Mouse (Mus musculus): Measurements from ENCODE around the gene Hs3st1. TPM values are rescaled to one million over a fixed set of nuclear protein-coding genes. Genes with fewer than 3 reads are reported as not detected.

Hs3st1 gene
- polyA plus RNA-seq, 1 experiment from 2014 or later: 50.8 TPM

DNA sequence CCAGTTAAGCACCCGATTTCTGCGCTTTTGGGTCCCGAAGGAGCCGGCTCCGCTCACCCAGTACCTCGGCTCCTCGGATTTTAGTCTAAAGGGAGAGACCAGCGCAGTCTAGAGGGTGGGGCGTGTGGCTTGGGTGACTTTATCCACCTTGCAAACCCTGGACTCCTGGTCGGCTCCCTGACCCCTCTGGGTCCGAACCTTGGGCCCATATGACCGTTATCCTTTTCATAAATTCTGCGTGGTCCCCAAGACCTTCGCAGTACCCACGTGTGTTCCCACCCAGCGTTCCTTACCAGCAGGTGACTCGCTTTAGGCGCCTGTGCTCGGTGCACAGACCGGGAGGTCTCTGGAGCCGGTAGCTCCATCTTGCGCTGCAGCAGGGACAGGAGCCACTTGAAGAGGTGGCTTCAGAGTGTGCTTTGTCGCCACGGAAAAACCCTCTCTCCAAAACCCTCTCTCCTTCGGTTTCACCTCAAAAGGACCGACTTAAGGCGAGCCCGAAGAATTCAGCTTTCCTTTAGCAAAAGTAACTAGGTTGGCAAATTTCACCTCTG, 110.4 kb downstream of the Hs3st1 start:
- Histone ChIP-seq H3K4me2 (ENCODE audit: low read depth, low read length) (peak overlapping the region; percentile 86), H3K36me3 (ENCODE audit: control insufficient read depth, insufficient read depth, low read length) (no peaks in the 10 kb centered on the region), H3K4me3 (ENCODE audit: low read depth, low read length) (peak overlapping the region; percentile 81), H3K9ac (replicated peaks; ENCODE audit: low read depth, low read length) (peak overlapping the region; percentile 75), H3K27ac (ENCODE audit: low read depth, low read length) (no peak overlapping the region), H3K27me3 (ENCODE audit: control insufficient read depth, insufficient read depth, low read length) (no peaks in the 10 kb centered on the region), H3K4me1 (ENCODE audit: control insufficient read depth, insufficient read depth, low read length) (peaks cover 2% of the 10 kb centered on the region; the same call in 1 of the 2 replicates), H3K9me3 (ENCODE audit: control insufficient read depth, low read length) (no peaks in the 10 kb centered on the region)
- ATAC-seq (ENCODE audit: low read depth): peak; percentile 75
- WGBS: 1% methylated on average over 28 of the region's 28 CpGs

DNA sequence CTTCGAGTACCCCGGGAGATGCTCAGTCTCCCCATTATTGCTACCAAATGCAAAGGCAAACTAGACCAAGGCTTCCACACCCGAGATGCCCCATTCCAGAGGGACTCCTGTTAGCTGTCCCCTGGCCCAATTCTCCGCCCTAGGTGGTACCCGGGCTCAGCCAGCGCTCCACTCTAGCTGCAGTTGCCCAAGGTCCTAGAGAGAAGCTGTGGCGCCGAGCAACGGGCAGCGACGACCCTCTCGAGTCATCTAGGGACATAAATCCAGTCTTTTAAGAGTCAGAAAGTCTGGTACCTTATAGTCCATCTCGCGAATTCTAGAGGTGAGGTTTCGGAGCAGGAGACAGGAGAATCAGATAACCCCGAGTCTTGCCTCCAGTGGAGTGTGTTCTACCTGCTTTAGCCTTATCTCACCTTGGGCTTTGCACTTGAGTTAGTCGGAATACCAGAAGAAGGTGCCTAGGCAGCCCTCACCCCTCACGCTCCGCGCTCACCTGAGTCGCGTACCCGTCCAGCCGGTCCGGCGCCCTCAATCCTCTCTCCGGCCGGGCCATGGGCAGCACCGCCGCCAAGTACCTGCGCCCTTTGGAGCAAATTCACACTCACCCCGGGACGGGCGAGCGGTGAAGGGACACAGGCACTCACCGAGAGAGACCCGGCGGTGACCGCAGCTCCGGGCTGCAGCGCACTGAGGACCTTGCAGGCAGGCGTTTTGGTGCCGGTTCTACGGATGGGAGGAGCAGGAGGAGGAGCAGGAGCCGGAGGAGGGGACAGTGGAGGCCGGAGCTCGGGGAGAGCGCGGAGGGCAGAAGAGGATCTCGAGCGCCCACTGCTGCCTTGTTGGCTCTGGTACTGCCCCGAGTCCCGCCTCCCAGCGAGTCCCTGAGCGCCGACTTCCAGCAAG, 111.1 kb downstream of the Hs3st1 start:
- Histone ChIP-seq H3K36me3 (ENCODE audit: control insufficient read depth, insufficient read depth, low read length) (no peaks in the 10 kb centered on the region), H3K27ac (ENCODE audit: low read depth, low read length) (no peak overlapping the region), H3K9me3 (ENCODE audit: control insufficient read depth, low read length) (no peaks in the 10 kb centered on the region), H3K9ac (replicated peaks; ENCODE audit: low read depth, low read length) (peak overlapping the region; percentile 75), H3K4me1 (ENCODE audit: control insufficient read depth, insufficient read depth, low read length) (peaks cover 5% of the 10 kb centered on the region; the same call in 1 of the 2 replicates), H3K4me2 (ENCODE audit: low read depth, low read length) (peak overlapping the region; percentile 86), H3K27me3 (ENCODE audit: control insufficient read depth, insufficient read depth, low read length) (no peaks in the 10 kb centered on the region), H3K4me3 (ENCODE audit: low read depth, low read length) (peak overlapping the region; percentile 81)
- under 1% methylated on average over 56 of the region's 56 CpGs for WGBS
- ATAC-seq (ENCODE audit: low read depth): peak; percentile 97

DNA sequence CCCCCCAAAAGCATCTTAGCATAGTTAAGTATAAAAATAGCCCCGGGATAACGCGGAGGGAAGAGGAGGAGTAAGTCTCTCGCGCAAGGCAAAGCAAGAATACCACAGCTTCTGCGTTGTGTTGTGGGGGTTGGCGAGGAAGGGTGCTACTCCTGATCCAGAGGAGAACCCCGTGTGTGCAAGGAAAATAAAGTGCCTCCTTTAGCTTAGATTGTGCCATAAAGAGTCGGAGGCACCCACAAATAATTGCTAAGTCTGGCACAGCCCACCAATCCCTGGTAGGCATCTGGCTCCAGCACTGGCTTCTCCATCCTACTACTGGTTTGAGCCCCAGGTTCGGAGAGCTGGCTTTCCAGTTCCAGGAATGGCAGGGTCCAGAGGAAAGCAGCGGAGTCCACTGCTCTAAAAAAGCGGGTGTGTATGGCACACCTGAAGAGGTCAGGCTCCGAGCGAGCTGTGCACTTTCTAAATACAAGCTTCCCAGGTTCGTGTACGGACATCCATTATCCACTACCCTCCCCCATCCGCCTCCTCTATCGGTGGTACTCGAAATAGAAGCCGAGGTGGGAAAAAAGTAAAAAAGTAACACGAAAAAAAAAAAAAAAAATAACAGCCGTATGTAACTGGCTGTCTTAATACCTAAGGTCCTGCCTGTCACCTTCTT, 111.9 kb downstream of the Hs3st1 start:
- Histone ChIP-seq H3K4me1 (ENCODE audit: control insufficient read depth, insufficient read depth, low read length) (peaks cover 5% of the 10 kb centered on the region; the same call in 1 of the 2 replicates), H3K9me3 (ENCODE audit: control insufficient read depth, low read length) (no peaks in the 10 kb centered on the region), H3K27ac (ENCODE audit: low read depth, low read length) (no peak overlapping the region), H3K4me2 (ENCODE audit: low read depth, low read length) (peak overlapping the region; percentile 86), H3K4me3 (ENCODE audit: low read depth, low read length) (peak overlapping the region; percentile 81), H3K27me3 (ENCODE audit: control insufficient read depth, insufficient read depth, low read length) (no peaks in the 10 kb centered on the region), H3K36me3 (ENCODE audit: control insufficient read depth, insufficient read depth, low read length) (no peaks in the 10 kb centered on the region), H3K9ac (replicated peaks; ENCODE audit: low read depth, low read length) (peak overlapping the region; percentile 75)
- WGBS: 3% methylated on average over 22 of the region's 22 CpGs
- ATAC-seq (ENCODE audit: low read depth): no peak

DNA sequence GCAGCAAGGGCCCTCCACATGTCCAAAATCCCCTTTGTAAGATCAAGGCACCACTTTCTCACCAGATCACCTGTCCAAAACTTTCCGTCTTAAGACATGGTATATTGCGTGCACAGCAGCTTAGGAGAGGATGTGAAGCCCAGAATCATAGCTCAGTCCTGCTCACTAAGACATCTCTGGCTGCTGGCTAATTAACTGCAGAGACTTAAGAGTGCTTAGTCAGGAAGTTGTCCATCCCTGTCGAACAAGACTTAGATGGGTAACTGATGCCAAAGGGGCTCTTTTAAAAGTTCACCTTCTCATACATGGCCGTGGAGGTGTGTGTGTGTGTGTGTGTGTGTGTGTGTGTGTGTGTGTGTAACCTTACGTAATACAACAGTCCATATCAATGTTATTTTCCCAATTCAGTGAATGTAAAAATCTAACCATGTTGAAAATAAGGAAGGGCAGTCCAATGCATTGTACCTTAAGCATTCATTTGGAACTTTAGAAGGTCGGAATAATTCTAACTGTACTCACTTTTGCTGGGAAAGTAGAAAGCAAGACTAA, 113.0 kb downstream of the Hs3st1 start:
- Histone ChIP-seq H3K4me3 (ENCODE audit: low read depth, low read length) (peak overlapping the region; percentile 81; the same call in 1 of the 2 replicates), H3K27me3 (ENCODE audit: control insufficient read depth, insufficient read depth, low read length) (no peaks in the 10 kb centered on the region), H3K9ac (replicated peaks; ENCODE audit: low read depth, low read length) (no peak overlapping the region), H3K9me3 (ENCODE audit: control insufficient read depth, low read length) (no peaks in the 10 kb centered on the region), H3K4me1 (ENCODE audit: control insufficient read depth, insufficient read depth, low read length) (peaks cover 5% of the 10 kb centered on the region; the same call in 1 of the 2 replicates), H3K4me2 (ENCODE audit: low read depth, low read length) (peak overlapping the region; percentile 86), H3K36me3 (ENCODE audit: control insufficient read depth, insufficient read depth, low read length) (no peaks in the 10 kb centered on the region), H3K27ac (ENCODE audit: low read depth, low read length) (no peak overlapping the region)
- WGBS: 79% methylated on average over 6 of the region's 6 CpGs
- ATAC-seq (ENCODE audit: low read depth): no peak

DNA sequence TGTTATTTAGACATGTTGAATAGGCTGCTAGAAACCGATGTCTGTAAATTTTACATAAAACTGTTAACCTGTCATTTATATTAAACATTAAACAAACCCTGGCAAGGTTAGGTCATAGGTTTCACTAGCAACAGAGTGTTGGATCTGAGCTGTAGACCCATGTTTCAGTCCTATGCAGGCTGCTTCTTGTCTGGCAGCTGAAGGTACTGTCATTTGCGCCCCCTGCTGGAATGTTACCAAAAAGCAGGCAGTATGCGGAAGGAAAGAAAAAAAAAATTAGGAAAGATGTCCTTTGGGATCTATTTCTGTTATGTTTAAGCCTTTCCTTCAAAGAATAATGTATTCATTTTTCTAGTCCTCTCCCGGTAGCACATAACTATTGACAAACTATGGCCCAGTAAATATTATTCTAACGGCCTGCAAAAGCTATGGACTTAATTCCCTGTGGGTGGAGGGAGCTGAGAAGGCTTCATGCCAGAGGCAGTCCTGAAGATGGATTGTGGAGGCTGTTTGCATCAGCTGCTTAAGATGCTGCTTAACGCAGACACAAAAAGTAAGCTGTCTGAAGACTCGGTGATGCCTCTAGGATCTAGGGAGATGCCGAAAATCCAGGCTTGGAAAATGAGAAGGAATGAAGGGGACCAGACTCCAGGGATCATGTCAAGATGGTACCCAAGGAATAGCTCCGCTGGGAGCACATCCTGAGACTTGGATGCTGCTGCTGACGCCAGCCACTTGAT, 115.7 kb downstream of the Hs3st1 start:
- Histone ChIP-seq H3K4me3 (ENCODE audit: low read depth, low read length) (no peak overlapping the region), H3K27me3 (ENCODE audit: control insufficient read depth, insufficient read depth, low read length) (no peaks in the 10 kb centered on the region), H3K4me2 (ENCODE audit: low read depth, low read length) (peak overlapping the region; percentile 19; the same call in 1 of the 2 replicates), H3K4me1 (ENCODE audit: control insufficient read depth, insufficient read depth, low read length) (peaks cover 5% of the 10 kb centered on the region; the same call in 1 of the 2 replicates), H3K9ac (replicated peaks; ENCODE audit: low read depth, low read length) (no peak overlapping the region), H3K9me3 (ENCODE audit: control insufficient read depth, low read length) (no peaks in the 10 kb centered on the region), H3K36me3 (ENCODE audit: control insufficient read depth, insufficient read depth, low read length) (no peaks in the 10 kb centered on the region), H3K27ac (ENCODE audit: low read depth, low read length) (no peak overlapping the region)
- ATAC-seq (ENCODE audit: low read depth): peak; percentile 62
- 41% methylated on average over 10 of the region's 10 CpGs for WGBS

DNA sequence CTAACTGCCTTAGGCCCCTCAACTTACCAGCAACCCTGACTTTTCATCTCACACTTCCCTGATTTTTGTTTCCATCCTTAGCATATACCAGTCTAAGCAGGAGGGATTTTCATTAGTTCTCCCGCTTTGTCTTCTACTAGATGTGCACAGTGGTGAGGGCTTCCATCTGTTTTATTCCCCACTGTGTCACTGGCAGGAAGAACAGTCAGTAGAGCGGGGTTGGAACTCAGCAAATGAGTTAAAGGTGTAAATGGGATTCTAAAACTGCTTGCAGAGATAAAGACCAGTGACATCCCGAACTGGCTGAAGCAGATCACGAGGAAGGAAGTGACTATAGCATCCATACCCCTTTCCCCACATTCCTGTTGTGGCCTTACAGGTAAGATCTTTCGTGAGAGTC, 116.3 kb downstream of the Hs3st1 start:
- Histone ChIP-seq H3K4me2 (ENCODE audit: low read depth, low read length) (no peak overlapping the region), H3K4me3 (ENCODE audit: low read depth, low read length) (no peak overlapping the region), H3K36me3 (ENCODE audit: control insufficient read depth, insufficient read depth, low read length) (no peaks in the 10 kb centered on the region), H3K27me3 (ENCODE audit: control insufficient read depth, insufficient read depth, low read length) (no peaks in the 10 kb centered on the region), H3K9ac (replicated peaks; ENCODE audit: low read depth, low read length) (no peak overlapping the region), H3K27ac (ENCODE audit: low read depth, low read length) (no peak overlapping the region), H3K9me3 (ENCODE audit: control insufficient read depth, low read length) (no peaks in the 10 kb centered on the region), H3K4me1 (ENCODE audit: control insufficient read depth, insufficient read depth, low read length) (peaks cover 5% of the 10 kb centered on the region; the same call in 1 of the 2 replicates)
- no peak; the same call in 1 of the 2 replicates for ATAC-seq (ENCODE audit: low read depth)
- WGBS: 82% methylated on average over 5 of the region's 5 CpGs

DNA sequence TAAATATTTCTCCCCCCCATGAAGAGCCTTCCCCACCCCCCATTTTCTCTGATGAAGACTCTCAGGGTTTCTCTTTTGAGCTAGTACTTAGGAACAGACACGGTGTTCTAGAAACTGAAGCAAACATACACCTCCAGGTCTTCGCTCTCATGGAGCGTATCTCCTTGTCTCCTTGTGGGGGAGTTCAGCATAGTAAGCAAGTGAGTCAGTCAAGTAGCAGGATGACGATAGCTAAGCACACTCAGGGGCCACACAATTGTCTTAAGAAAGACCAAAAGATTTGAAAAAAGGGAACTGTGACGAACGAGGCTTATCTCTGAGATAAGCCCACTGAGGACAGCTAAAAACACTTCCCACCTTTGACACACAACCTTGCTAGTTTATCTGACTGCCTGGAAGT, 117.4 kb downstream of the Hs3st1 start:
- H3K36me3 ChIP-seq (ENCODE audit: control insufficient read depth, insufficient read depth, low read length): no peaks in the 10 kb centered on the region
- WGBS: 84% methylated on average over 6 of the region's 6 CpGs
- H3K4me2 ChIP-seq (ENCODE audit: low read depth, low read length): no peak overlapping the region
- H3K9me3 ChIP-seq (ENCODE audit: control insufficient read depth, low read length): no peaks in the 10 kb centered on the region
- no peak overlapping the region for H3K9ac ChIP-seq (replicated peaks; ENCODE audit: low read depth, low read length)
- peaks cover 5% of the 10 kb centered on the region; the same call in 1 of the 2 replicates for H3K4me1 ChIP-seq (ENCODE audit: control insufficient read depth, insufficient read depth, low read length)
- ATAC-seq (ENCODE audit: low read depth): no peak
- H3K4me3 ChIP-seq (ENCODE audit: low read depth, low read length): no peak overlapping the region
- no peaks in the 10 kb centered on the region for H3K27me3 ChIP-seq (ENCODE audit: control insufficient read depth, insufficient read depth, low read length)
- H3K27ac ChIP-seq (ENCODE audit: low read depth, low read length): no peak overlapping the region

DNA sequence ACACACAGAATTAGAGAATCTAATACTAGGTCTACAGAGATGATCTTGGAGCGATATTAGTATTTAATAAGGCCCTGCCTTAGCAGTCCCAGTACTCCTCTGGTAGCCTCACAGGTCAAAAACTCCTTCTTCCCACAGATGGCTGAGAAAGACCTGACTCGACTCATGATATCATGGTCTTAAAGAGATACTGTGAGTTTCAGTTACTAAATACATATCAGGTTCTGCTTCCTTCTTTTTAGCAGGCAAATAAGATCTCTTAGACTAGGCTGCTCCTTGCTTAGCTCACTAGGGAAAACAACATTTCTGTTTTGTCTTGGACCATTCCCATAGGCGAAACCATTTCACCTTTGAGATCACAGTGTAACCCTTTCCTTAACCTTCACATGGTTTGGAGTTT, 119.2 kb downstream of the Hs3st1 start:
- Histone ChIP-seq H3K27ac (ENCODE audit: low read depth, low read length) (no peak overlapping the region), H3K4me2 (ENCODE audit: low read depth, low read length) (no peak overlapping the region), H3K4me1 (ENCODE audit: control insufficient read depth, insufficient read depth, low read length) (peaks cover 5% of the 10 kb centered on the region; the same call in 1 of the 2 replicates), H3K4me3 (ENCODE audit: low read depth, low read length) (no peak overlapping the region), H3K36me3 (ENCODE audit: control insufficient read depth, insufficient read depth, low read length) (no peaks in the 10 kb centered on the region), H3K27me3 (ENCODE audit: control insufficient read depth, insufficient read depth, low read length) (no peaks in the 10 kb centered on the region), H3K9me3 (ENCODE audit: control insufficient read depth, low read length) (no peaks in the 10 kb centered on the region), H3K9ac (replicated peaks; ENCODE audit: low read depth, low read length) (no peak overlapping the region)
- 91% methylated on average over 3 of the region's 3 CpGs for WGBS
- ATAC-seq (ENCODE audit: low read depth): no peak

Measured in neural tube, embryonic 14.5 days (tissue).